Mouse (Mus musculus): Measurements from ENCODE around the gene Ppm1h.

Ppm1h gene

DNA sequence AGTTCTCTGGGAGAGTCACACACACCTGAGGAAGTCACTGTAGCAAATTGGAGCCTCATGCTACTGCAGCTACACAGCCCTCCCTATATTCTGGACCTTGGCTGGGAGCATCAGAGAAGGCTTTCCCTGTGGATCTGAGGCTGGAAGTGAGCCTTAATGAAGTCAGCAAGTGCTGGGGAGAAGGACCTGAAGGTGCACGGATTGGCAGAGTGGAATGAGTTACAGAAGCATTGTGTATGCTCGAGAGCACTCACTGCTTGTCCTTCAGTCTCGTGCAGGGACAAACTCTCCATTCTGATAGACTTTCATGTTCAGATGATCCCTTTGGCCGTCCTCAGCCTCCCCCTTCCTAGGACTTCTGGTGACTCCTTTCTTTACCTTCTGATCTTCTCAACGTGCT lies 26.3 kb downstream of the Ppm1h start:
- no peak for DNase-seq (ENCODE audit: low read depth, low spot score)

DNA sequence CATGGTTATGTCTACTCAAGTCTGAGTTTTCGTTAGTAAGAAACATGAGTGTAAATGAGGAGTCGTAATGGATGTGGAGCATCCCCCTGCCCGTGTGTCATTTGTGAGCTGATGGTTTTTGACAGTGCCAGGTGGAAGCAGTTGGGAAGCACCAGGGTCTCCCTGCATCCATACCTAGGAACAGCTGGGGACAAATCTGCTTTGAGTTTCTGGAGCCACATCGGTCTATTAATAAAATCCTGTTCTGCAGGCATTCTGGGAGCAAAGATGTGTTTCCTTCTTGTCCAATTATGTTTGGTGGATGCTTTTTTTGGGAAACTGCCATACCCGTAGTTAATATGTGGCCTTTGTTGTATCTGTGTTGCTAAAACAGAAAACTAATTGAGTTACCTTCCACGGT lies 26.9 kb downstream of the Ppm1h start:
- DNase-seq (ENCODE audit: low read depth, low spot score): no peak

- no peak for DNase-seq (ENCODE audit: low read depth, low spot score)
Observed at GRCm38 (mm10) chr10:122711381-122711811, 32.8 kb downstream of the Ppm1h start.

DNA sequence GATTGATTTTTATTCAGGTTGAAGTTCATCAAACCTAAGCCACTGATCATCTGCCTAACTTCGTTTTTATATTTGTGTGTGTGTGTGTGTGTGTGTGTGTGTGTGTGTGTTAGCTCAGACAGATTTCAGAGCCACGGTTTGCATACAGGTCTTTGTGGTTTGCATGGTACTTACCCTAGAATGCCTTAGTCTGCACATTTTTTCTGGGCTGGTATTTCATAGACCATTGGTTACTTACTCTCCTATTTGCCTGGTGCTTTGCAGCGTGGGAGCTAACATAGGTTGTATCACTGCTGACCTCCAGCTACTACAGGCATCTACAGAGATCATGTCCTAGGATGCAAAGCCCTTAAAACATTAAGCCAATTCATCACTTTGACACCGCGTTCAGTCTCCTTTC lies 33.7 kb downstream of the Ppm1h start:
- no peak for DNase-seq (ENCODE audit: low read depth, low spot score)

GRCm38 (mm10) chr10:122715856-122716255 lies 37.3 kb downstream of the Ppm1h start:
- DNase-seq (ENCODE audit: low read depth, low spot score): no peak

DNA sequence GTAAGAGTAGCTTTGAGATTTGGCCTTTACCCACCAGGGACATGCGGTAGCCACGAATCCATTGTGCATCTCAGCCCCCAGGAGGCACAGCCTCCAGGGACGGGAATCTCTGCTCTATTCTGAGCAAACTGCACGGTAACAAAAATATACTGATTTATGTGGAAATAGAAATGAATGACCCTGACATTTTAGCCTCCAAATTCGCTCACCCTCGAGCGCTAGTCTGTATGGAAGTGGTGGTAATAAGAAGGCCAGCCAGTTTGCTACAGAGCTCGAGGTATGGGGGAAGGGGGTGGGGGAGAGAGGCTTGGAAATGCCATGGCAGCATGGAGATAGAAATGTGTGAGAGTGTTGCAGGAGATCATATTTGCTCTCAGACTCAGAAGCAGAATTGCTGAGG lies 37.7 kb downstream of the Ppm1h start:
- no peak for DNase-seq (ENCODE audit: low read depth, low spot score)

DNA sequence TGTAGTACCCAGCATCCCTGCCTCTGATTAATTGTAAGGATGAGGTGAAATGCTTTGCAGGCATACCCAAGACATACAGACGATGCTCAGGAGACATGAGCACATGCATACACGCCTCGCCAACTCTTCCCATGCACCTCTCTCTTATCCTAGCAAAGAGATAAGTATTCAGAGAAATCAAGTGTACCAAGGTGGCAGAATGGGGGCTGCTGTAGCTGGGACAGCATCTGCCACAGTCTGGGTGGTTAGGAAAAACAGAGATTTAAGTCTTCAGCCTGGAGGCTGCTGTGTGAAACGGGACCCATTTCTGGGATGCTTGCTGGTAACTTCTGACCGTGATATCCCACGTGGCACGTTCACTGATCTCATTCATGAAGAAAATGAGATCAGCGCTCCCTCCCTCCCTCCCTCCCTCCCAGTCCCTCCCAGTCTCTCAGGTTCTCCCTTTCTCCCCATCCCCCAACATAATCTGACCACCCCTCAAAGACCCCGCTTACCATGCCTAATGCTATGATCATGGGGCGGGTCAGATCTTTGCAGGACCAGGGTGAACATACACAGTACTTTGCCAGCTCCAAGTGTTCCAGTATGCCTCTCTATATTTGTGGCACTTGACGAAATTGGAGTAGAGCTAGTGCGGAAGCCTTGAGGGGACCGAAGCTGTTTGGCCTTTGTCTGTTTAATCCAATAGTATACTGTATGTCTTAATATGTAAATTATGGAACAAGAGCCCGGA lies 38.3 kb downstream of the Ppm1h start:
- DNase-seq (ENCODE audit: low read depth, low spot score): no peak

DNA sequence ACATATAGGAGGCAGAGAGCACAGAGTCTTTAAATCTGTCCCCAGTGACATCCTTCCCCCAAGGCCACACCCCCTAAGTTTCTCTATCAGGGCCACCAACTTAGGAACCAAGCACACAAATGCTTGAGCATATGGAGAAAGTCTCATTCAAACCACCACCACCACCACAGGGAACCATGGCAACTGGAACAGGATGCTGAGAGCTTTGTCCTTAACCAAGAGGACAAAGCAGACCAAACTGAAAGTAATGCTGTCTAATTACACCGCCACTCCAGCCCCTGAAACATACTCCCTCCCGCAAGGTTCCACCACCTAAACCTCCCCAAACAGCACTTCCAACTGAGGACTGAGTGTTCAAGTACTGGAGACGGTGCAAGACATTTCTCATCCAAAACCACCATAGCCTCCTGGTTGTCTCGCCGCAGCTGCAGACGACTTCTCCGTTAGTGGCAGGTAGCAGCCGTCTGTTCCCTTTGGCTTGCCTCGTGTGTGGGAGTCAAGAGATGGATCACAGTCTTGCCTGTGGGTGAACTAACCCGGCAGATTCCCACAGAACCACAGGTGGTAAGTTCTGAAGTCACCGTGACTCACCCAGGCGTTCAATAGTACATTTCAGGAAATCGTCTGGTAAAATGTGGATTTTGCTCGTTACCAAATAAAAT lies 39.3 kb downstream of the Ppm1h start:
- peak; percentile 55 for DNase-seq (ENCODE audit: low read depth, low spot score)

GRCm38 (mm10) chr10:122718951-122719350 lies 40.4 kb downstream of the Ppm1h start:
- DNase-seq (ENCODE audit: low read depth, low spot score): no peak

- no peak for DNase-seq (ENCODE audit: low read depth, low spot score)
Observed at GRCm38 (mm10) chr10:122722111-122722510, 43.5 kb downstream of the Ppm1h start.

- DNase-seq (ENCODE audit: low read depth, low spot score): no peak
Observed at GRCm38 (mm10) chr10:122724692-122725091, 46.1 kb downstream of the Ppm1h start.

DNA sequence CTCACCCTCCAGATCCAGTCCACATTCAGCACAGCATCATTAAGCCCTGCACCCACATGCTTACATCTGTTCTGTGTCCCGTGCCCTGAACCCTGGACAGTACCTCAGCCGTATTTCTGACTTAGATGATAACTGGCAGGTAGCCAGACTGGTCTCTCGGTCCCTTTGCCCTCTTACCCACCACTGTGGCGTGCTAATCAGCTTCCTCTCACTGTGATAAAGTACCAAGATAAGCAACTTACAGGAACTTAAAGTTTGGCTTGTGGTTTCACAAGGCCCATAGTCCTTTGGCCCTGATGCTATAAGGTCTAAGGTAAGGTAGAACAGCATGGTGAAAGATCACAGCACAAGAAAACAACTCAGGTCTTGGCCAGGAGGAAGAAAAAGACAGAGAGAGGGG lies 48.7 kb downstream of the Ppm1h start:
- DNase-seq (ENCODE audit: low read depth, low spot score): no peak

- DNase-seq (ENCODE audit: low read depth, low spot score): no peak
Observed at GRCm38 (mm10) chr10:122728172-122728571, 49.6 kb downstream of the Ppm1h start.

- no peak for DNase-seq (ENCODE audit: low read depth, low spot score)
Observed at GRCm38 (mm10) chr10:122732146-122732545, 53.6 kb downstream of the Ppm1h start.

DNA sequence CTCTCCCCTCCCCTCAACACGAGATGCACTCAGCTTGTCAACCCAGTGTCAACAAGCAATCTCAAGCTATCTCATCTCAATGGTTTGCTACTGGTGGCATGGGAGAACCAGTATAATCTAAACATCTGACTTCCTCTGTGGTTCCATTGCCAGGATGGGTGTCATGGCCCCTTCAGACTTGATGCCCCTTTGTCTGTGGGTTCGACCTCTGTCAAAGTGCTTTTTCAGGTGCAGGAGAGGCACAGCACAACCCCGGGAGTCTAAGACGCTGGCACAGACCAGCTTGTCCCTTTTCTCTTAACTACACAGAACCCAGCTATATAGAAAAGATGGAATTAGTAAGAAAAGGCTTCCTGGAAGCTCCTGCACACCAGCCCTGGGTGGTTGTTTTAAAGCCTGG lies 56.0 kb downstream of the Ppm1h start:
- DNase-seq (ENCODE audit: low read depth, low spot score): no peak

- no peak for DNase-seq (ENCODE audit: low read depth, low spot score)
Observed at GRCm38 (mm10) chr10:122735284-122735784, 56.8 kb downstream of the Ppm1h start.

DNA sequence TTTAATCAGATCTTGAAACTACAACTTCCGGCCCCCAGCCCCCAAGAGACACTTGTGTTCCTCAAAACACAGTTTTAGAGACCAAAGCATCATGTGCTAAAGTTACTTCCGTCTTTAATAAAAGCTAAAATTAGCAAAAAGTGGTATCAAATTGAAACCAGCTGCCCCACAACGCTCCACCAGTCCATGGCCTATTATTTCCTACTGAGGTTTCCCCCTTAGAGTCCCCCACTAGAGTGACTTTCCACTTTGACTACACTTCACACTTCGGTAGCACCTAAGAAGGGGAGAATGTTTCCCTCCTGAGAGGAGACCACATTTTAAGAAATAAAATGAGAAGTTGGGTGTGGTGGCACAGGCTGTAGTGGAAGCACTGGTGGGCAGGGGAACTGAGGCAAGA lies 58.3 kb downstream of the Ppm1h start:
- DNase-seq (ENCODE audit: low read depth, low spot score): no peak

- no peak for DNase-seq (ENCODE audit: low read depth, low spot score)
Observed at GRCm38 (mm10) chr10:122738526-122738925, 60.0 kb downstream of the Ppm1h start.

- no peak for DNase-seq (ENCODE audit: low read depth, low spot score)
Observed at GRCm38 (mm10) chr10:122739037-122739436, 60.5 kb downstream of the Ppm1h start.

GRCm38 (mm10) chr10:122740117-122740516 lies 61.6 kb downstream of the Ppm1h start:
- DNase-seq (ENCODE audit: low read depth, low spot score): no peak

- peak; percentile 55 for DNase-seq (ENCODE audit: low read depth, low spot score)
Observed at GRCm38 (mm10) chr10:122741191-122741590, 62.6 kb downstream of the Ppm1h start.

DNA sequence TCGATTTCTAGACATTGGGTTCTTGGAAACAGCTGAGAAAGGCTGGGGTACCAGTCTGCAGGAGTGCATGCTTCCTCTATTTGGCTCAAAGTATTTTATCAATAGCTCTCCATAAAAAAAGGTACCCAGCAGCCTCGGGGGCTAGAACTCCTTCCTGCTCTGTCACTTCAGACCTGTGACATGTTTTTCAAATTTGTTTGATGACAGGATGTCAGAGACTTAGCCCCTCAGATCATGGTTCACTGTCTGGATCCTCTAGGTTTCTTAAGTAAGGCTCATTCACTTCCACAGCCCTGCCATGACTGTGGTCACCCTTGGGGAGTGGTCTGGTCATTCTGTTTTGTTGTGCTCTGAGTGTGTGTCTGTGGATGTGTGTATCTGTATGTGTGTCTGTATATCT lies 63.6 kb downstream of the Ppm1h start:
- no peak for DNase-seq (ENCODE audit: low read depth, low spot score)

- no peak for DNase-seq (ENCODE audit: low read depth, low spot score)
Observed at GRCm38 (mm10) chr10:122743361-122743760, 64.8 kb downstream of the Ppm1h start.

Measured in R1 (cell line).